Mouse (Mus musculus): ENCODE results near the gene Auh. TPM values are rescaled to one million over a fixed set of nuclear protein-coding genes. Genes with fewer than 3 reads are reported as not detected.
A peak's percentile ranks its signal among the peaks of the same experiment; 100 is the strongest.

The Auh gene
- polyA plus RNA-seq, 1 experiment, result 39.7 TPM

DNA sequence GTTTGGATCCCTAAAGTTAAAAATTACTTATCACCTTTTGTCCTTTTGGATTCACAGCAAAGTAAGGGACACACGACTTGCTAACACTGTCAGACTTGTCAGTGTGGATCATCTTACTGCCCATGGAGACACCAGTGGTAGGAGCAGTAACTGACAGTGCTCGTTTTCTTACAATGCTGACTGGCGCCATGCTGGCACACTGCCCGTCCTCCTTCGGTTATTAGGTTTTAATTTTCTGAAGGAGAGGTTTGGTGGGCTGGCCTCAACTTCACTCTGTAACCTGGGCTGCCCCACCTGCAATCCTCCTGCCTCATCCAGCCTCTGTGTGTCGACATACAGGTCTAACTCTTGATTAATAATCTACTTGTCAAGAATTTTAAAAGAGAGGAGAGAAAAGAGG, 31.7 kb downstream of the Auh start:
- no peak for TF ChIP-seq CTCF (IDR thresholded peaks at IDR 0.05; ENCODE audit: borderline replicate concordance, extremely low read depth, insufficient read depth, insufficient read length)
- no peak for TF ChIP-seq POLR2A (IDR thresholded peaks at IDR 0.05; ENCODE audit: borderline replicate concordance, extremely low read depth, insufficient read depth, insufficient read length, poor library complexity, severe bottlenecking)
- DNase-seq (ENCODE audit: low read depth), result no peak

DNA sequence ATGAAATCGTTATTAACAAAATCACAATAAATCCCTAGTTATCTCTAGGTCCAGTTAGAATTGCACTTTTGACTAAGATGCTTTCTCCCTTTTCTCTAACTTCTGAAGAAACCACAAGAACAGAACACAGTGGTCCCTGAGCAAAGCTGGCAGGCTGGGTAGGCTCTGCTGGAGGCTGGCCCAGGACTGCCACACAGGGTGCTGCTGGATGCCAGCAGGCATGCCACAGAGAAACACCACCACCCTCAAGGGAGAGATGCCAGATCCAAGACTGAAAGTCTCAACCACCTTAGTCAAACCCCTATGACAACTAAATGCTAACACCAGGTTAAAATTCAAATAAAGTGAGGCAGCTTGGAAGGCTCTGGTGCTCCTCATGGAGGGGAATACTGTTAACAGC, 36.7 kb downstream of the Auh start:
- peak; percentile 28 for DNase-seq (ENCODE audit: low read depth)
- no peak for TF ChIP-seq CTCF (IDR thresholded peaks at IDR 0.05; ENCODE audit: borderline replicate concordance, extremely low read depth, insufficient read depth, insufficient read length)
- no peak for TF ChIP-seq POLR2A (IDR thresholded peaks at IDR 0.05; ENCODE audit: borderline replicate concordance, extremely low read depth, insufficient read depth, insufficient read length, poor library complexity, severe bottlenecking)

GRCm38 (mm10) chr13:52892065-52892503, 37.4 kb downstream of the Auh start:
- no peak for DNase-seq (ENCODE audit: low read depth)
- TF ChIP-seq CTCF (IDR thresholded peaks at IDR 0.05; ENCODE audit: borderline replicate concordance, extremely low read depth, insufficient read depth, insufficient read length) (no peak), POLR2A (IDR thresholded peaks at IDR 0.05; ENCODE audit: borderline replicate concordance, extremely low read depth, insufficient read depth, insufficient read length, poor library complexity, severe bottlenecking) (no peak)

DNA sequence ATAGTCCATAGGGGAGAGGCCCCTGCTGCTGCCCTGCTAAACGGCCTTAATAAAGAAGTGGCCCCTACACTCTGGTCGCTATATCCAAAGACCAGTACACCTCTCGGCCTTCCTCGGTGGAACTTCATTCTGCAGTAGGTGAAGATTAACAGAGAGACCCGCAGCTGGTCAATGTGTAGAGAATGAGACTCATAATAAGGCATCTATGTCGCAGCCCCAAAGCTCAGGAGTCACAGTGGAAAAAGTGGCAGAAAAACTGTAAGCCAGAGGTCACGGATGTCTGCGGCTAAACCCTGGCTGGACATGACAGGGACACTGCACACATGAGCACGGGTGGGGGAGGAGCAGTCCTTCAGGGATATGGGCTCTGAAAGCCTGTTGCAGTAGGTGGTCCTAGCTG, 39.2 kb downstream of the Auh start:
- DNase-seq (ENCODE audit: low read depth), result no peak
- TF ChIP-seq CTCF (IDR thresholded peaks at IDR 0.05; ENCODE audit: borderline replicate concordance, extremely low read depth, insufficient read depth, insufficient read length), result no peak
- TF ChIP-seq POLR2A (IDR thresholded peaks at IDR 0.05; ENCODE audit: borderline replicate concordance, extremely low read depth, insufficient read depth, insufficient read length, poor library complexity, severe bottlenecking), result no peak

DNA sequence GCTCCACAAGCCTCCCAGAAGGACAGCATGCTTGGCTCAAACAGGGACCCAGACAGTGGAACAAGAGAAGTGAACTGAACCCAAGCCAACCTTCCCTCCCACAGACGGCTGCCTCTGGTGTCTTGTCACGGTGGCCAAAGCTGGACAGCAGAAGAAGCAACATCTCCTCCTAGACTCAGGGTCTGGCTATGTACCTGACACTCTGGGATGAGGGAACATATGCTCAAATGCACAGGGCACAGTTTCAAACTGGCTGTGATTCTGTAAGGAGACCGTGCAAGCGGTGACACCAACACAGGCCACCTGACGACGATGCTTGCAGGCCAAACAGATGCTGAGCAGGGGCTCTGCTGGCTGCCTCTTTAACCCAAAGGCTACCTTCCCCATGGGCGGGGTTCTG, 42.7 kb downstream of the Auh start:
- no peak for TF ChIP-seq POLR2A (IDR thresholded peaks at IDR 0.05; ENCODE audit: borderline replicate concordance, extremely low read depth, insufficient read depth, insufficient read length, poor library complexity, severe bottlenecking)
- no peak for TF ChIP-seq CTCF (IDR thresholded peaks at IDR 0.05; ENCODE audit: borderline replicate concordance, extremely low read depth, insufficient read depth, insufficient read length)
- no peak for DNase-seq (ENCODE audit: low read depth)

DNA sequence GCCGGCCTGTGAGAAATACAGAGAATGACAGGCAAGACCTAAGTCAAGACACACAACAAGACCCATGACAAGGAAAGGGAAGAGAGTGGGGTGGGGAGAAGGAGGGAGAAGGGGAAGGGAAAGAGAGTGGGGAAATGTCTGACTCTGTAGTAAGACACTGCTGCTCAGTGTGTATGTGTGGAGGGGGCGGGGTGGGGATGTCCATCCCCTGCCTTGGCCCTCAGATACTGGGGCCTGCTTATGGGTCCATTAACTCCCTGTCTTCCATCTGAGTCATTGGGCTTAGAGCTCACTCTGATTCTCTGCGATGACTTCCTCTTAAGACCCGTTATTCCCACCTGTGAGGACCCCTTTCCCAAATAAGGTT, 45.5 kb downstream of the Auh start:
- no peak for TF ChIP-seq POLR2A (IDR thresholded peaks at IDR 0.05; ENCODE audit: borderline replicate concordance, extremely low read depth, insufficient read depth, insufficient read length, poor library complexity, severe bottlenecking)
- no peak for DNase-seq (ENCODE audit: low read depth)

- TF ChIP-seq POLR2A (IDR thresholded peaks at IDR 0.05; ENCODE audit: borderline replicate concordance, extremely low read depth, insufficient read depth, insufficient read length, poor library complexity, severe bottlenecking) (no peak), CTCF (IDR thresholded peaks at IDR 0.05; ENCODE audit: borderline replicate concordance, extremely low read depth, insufficient read depth, insufficient read length) (no peak)
- peak; percentile 41 for DNase-seq (ENCODE audit: low read depth)
These were observed 46.2 kb downstream of the Auh start for GRCm38 (mm10) chr13:52883084-52883959.

- no peak for TF ChIP-seq POLR2A (IDR thresholded peaks at IDR 0.05; ENCODE audit: borderline replicate concordance, extremely low read depth, insufficient read depth, insufficient read length, poor library complexity, severe bottlenecking)
- TF ChIP-seq CTCF (IDR thresholded peaks at IDR 0.05; ENCODE audit: borderline replicate concordance, extremely low read depth, insufficient read depth, insufficient read length), result no peak
- peak; percentile 75 for DNase-seq (ENCODE audit: low read depth)
These were observed 49.1 kb downstream of the Auh start for GRCm38 (mm10) chr13:52880386-52880785.

DNA sequence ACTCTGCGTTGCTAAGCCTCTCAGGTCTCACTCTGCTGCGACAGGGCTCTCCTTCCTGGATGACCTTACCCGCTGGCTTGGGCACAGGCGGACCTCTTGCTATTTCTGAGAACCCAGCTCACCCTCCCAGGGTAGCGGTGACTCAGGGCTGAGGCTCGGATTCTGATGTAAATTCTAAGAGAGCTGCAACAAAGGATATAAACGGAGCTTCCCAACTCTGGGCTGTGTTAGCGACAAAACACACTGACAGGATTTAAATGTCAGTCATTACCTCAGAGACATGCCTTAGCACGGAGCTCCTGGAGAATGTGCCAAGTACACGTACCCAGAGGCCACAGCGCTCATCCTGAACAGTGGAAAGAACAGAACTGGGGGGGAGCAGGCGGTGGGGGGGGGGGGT, 49.6 kb downstream of the Auh start:
- peak; percentile 75 for DNase-seq (ENCODE audit: low read depth)
- TF ChIP-seq POLR2A (IDR thresholded peaks at IDR 0.05; ENCODE audit: borderline replicate concordance, extremely low read depth, insufficient read depth, insufficient read length, poor library complexity, severe bottlenecking) (no peak), CTCF (IDR thresholded peaks at IDR 0.05; ENCODE audit: borderline replicate concordance, extremely low read depth, insufficient read depth, insufficient read length) (no peak)

DNA sequence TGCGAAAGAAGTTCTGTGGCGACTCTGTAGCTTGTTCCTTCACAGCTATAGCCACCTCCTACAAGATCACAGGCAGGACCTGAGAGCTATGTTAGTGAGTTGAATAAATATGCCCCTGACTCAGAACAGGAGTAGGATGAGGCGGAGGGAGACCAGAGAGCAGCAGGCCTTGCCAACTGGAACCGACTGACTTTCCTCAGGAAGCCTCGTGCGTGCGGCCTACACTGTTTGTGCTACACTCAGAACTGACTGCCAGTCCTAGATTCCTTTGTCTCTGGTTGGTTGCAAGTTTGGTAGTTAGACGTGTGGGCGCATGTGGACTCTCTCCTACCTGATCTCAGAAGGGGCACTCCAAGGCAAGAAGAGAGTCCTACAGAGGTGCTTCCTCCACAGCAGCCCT, 50.2 kb downstream of the Auh start:
- DNase-seq (ENCODE audit: low read depth), result no peak
- no peak for TF ChIP-seq CTCF (IDR thresholded peaks at IDR 0.05; ENCODE audit: borderline replicate concordance, extremely low read depth, insufficient read depth, insufficient read length)
- no peak for TF ChIP-seq POLR2A (IDR thresholded peaks at IDR 0.05; ENCODE audit: borderline replicate concordance, extremely low read depth, insufficient read depth, insufficient read length, poor library complexity, severe bottlenecking)

DNA sequence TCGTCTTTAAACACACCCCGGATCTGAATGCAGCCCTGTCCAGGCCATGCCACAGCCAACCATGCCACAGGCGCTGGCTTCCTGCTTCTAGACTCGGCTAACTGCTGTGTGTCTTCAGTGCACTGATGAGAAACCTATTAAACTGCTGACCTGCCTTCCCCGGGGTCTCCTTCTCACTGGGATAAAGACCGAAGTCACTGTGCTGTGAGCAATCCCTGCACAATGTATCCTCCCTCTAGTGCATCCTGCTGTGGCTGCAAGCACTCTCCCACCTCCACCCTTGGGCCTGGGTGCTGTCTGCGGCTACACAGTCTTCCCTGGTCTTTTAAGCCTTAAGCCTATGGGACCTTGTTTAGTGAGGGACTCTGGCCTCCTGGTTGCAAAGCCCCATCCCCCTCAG, 50.7 kb downstream of the Auh start:
- no peak for DNase-seq (ENCODE audit: low read depth)
- no peak for TF ChIP-seq POLR2A (IDR thresholded peaks at IDR 0.05; ENCODE audit: borderline replicate concordance, extremely low read depth, insufficient read depth, insufficient read length, poor library complexity, severe bottlenecking)
- TF ChIP-seq CTCF (IDR thresholded peaks at IDR 0.05; ENCODE audit: borderline replicate concordance, extremely low read depth, insufficient read depth, insufficient read length), result no peak

Data from brain, embryonic 14.5 days (tissue).